Mouse (Mus musculus) layer of hippocampus, postnatal 36 days (tissue): ENCODE data around the gene Zfp853. TPM values are rescaled to one million over a fixed set of nuclear protein-coding genes. Genes with fewer than 3 reads are reported as not detected.

Experiments used
- DNase-seq, 2 experiments: peaks; one replicate each; pipeline ENCODE4 v3.0.0; 2022
- total RNA-seq, 2 experiments: library from RNA; stranded (reverse); gene quantifications; 2 replicates each; pipeline ENCODE4 v1.2.3; 2021

Gene Zfp853
- total RNA-seq, 2 experiments from 2014 or later, result 4.7 to 4.8 TPM

DNA sequence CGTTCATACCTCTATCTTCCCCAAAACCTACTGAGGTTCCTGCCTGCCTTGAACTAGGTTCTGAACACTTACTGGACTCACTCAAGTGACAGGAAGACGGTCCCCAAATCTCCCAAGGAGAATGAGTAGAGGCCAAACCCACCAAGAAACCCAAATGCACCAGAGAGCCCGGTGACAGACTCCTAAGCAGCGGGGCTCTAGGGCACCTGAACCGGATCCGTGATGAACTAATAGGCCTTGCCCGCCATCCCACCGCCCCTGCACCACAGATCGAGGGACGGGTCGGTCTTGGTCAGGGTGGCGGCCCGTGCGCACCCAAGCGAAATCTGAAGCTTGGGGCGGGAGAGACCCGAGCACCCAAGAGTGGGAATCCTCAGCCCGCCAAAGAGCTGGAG lies 40.6 kb downstream of the Zfp853 start:
- DNase-seq, result no peak

DNA sequence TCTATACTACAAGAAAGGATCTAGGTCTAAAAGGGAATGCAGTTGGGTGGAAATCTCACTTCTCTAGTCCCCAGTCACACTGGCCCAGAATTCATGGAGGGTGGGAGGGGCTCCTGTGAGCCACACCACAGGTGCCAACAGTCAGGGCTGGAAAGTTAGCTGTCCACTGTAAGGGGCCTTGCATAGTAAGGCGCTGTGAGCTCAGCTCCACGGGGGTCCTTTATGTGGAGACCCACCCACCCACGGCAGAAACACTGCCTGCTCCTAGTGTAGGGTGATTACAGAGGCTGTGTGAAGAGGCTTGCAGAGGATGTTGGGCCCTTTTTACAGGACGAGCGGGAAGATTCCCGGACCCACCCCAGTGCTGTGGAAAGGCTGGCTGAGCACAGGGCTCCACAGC lies 41.4 kb downstream of the Zfp853 start:
- no peak for DNase-seq

- DNase-seq, result no peak
These were observed 48.5 kb downstream of the Zfp853 start for GRCm38 (mm10) chr5:143244926-143245325.

Other genes with a start within 250 kb of the Zfp853 start
- 10 to 100 TPM; 49.3 to 51.1 TPM for gene Rnf216, start 180.6 kb downstream of the Zfp853 start, total RNA-seq
- gene Olfr718-ps1, start 146.0 kb downstream of the Zfp853 start, total RNA-seq, result under 1 TPM in 1 of 2 experiments, not detected in 1; 0.20 TPM
- 10 to 100 TPM; 13.5 to 16.5 TPM for gene Rbak, start 112.8 kb downstream of the Zfp853 start, total RNA-seq
- gene Spdye4b, start 112.6 kb downstream of the Zfp853 start, total RNA-seq, result not detected
- not detected for gene Spdye4a, start 66.7 kb downstream of the Zfp853 start, total RNA-seq
- 10 to 100 TPM; 33.0 to 35.7 TPM for gene Zfp12, start 58.5 kb downstream of the Zfp853 start, total RNA-seq
- 10 to 100 TPM; 21.4 to 22.3 TPM for gene Zfp316, start 23.6 kb downstream of the Zfp853 start, total RNA-seq
- 10 to 100 TPM; 25.1 to 26.1 TPM for gene E130309D02Rik, start 21.7 kb upstream of the Zfp853 start, total RNA-seq
- gene Zdhhc4, start 35.6 kb upstream of the Zfp853 start, total RNA-seq, result 10 to 100 TPM; 49.0 to 49.2 TPM
- gene Grid2ip, start 63.7 kb upstream of the Zfp853 start, total RNA-seq, result 1 to 10 TPM; 1.6 to 1.8 TPM
- 10 to 100 TPM; 32.8 to 35.9 TPM for gene Kdelr2, start 110.2 kb upstream of the Zfp853 start, total RNA-seq
- gene Daglb, start 171.0 kb upstream of the Zfp853 start, total RNA-seq, result 10 to 100 TPM; 25.9 to 26.4 TPM
- 100 to 1,000 TPM; 408 to 440 TPM for gene Rac1, start 234.4 kb upstream of the Zfp853 start, total RNA-seq